Mouse (Mus musculus) heart, postnatal 4 days (tissue): ENCODE results near the gene Vav2. TPM values are rescaled to one million over a fixed set of nuclear protein-coding genes. Genes with fewer than 3 reads are reported as not detected.

Source experiments
- DNase-seq: peaks from one replicate; pipeline ENCODE4 v3.0.0; 2021
- total RNA-seq, 2 experiments: library from RNA; stranded (reverse); gene quantifications; 2 replicates each; pipeline ENCODE4 v1.2.3; 2021

Vav2 gene
- total RNA-seq, 2 experiments from 2014 or later, result 13.3 to 14.8 TPM

GRCm38 (mm10) chr2:27408194-27408593 is 18.6 kb downstream of the Vav2 start:
- no peak for DNase-seq

DNA sequence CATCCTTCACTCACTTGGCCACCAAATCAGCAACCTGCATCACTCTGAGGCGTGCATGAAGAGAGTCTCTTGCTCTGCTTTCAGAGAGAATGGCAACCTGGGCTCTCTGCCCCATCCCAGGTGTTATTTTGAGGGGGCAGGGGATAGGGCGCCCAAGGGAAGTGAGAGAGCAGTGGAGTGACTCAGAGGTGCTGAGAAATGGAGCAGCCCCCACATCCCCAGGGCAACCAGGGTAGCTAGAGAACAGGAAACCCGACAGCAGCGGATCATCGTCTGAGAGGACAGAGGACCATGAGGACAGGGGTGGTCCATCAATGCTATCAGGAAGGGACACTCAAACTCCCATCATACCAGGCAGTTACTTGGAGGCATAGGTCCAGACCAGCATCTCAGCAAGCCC is 19.9 kb downstream of the Vav2 start:
- no peak for DNase-seq

GRCm38 (mm10) chr2:27405094-27405884 is 21.5 kb downstream of the Vav2 start:
- DNase-seq, result no peak

DNA sequence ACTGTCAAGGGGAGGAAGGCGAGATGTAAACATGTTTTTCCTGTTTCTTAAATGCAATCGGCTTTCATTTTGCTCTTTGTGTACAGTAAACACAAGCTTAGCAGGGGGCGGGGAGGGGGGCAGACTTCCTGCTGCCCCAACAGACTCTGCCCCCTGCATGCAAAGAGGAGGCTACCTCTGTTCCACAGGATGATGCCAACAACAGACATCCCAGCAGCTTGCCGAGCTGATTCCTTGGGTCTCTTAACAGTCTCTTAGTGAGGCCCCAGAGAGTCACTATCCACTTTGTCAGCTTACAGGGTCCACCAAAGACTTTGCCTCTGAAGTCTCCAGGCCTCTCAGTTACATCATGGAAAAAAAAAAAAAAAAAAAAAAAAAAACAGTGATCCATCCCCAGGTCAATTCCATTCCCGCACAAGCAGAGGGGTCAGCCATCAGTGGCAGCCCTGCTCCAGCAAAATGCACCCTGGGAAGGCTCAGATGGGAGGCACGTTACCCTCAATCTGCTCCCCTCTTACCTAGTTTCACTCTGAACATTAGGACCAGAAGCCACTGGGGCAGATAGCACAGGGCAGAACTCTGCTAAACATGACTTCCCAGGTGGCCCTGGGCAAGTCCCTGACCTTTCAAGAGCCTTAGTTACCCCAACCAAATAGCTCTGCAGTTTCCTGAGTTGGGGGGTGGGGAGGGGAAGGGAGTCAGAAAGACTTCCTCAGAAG is 22.3 kb downstream of the Vav2 start:
- DNase-seq, result no peak

DNA sequence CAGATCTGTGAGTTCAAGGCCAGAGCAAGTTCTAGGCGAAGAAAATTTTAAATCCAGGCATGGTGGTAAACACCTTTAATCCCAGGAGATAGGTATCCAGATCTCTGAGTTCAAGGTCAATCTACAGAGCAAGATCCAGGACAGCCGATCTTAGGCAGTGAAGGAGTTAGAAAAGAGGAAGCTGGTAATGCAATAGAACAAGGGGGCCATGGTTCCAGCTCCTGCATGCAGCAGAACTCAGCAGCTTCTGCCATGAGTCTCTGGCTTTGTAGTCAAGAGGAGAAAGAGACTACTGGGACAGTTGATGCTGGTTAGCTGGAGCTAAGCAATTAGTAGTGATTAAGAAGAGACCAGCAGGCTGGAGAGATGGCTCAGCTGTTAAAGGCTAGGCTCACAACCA is 25.3 kb downstream of the Vav2 start:
- no peak for DNase-seq

- no peak for DNase-seq
These were observed 26.8 kb downstream of the Vav2 start for GRCm38 (mm10) chr2:27400083-27400482.

DNA sequence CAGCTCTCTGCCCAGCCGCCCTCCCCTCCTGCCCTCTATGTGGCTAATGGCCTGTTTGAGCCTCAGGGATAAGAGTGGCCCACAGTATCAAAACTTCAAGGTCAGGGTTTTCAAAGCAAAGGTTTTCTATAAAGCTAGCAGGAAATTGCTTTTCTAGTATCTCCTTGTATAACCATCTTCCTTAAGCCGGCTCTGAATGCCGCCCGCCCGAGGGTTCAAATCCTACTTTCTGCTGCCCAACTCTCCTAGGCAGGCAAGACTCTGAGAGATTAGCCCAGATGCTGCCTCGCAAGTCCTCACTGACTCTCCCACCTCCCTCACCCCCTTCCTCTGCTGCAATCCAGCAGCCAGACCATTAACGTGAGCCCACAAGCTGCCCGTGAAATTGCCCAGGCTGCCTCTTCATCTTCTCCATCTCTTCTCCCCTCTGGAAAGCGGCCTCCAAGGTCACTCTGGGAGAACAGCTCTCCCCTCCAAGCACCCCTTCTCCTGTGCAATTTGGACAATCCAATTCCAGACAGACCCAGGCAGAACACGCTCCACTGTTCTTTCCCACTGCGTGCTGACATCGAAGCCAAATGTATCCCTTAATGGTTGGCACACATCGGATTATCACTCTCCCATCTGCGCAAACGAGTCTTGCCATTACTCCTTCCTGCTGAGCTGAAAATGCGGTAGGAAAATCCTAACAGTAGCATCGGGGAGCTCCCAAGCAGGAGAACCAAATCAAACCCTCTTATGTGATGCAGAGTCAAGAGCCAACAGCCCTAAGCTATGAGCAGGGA is 30.0 kb downstream of the Vav2 start:
- DNase-seq, result no peak

- DNase-seq, result no peak
These were observed 32.5 kb downstream of the Vav2 start for GRCm38 (mm10) chr2:27394158-27394832.

DNA sequence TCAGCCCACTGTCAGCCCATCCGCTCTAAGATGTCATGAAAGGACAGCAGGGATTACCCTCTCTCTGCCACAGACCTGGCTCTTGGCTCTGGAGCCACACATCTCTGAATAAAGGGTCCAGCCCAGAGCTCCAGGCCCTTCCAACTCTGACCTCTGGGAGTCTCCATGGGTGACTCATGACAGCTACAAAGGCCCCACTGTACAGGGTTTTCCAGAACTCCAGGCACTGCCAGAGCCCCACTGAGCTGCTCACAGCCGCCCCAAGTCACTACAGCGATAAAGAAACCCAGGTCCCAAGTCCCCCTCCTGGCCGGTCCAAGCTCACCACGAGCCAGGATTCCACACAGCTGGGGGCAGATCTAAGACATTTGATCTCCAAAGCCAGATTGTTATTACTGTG is 34.6 kb downstream of the Vav2 start:
- peak; percentile 45 for DNase-seq

DNA sequence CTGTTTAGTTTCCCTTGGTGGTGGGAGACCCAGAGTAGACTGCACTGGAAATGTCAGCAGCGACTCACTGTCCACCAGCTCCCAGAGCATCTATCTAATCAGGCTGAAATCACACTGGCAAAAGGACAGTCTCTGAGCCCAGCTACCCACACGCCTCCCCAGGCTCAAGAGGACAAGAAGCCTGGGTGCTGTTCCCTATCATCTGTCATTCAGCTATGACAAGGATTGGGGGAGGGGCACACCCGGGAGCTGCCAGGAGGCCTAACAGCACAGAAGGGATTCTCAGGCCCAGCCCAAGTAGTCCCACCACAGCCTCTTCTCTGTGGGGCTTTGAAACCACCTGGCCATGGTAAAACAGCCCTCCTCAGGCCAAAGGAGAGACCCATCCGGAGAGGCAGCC is 36.1 kb downstream of the Vav2 start:
- peak; percentile 61 for DNase-seq

- DNase-seq, result no peak
These were observed 36.5 kb downstream of the Vav2 start for GRCm38 (mm10) chr2:27390325-27390724.

GRCm38 (mm10) chr2:27389272-27390162 is 37.3 kb downstream of the Vav2 start:
- DNase-seq, result no peak

DNA sequence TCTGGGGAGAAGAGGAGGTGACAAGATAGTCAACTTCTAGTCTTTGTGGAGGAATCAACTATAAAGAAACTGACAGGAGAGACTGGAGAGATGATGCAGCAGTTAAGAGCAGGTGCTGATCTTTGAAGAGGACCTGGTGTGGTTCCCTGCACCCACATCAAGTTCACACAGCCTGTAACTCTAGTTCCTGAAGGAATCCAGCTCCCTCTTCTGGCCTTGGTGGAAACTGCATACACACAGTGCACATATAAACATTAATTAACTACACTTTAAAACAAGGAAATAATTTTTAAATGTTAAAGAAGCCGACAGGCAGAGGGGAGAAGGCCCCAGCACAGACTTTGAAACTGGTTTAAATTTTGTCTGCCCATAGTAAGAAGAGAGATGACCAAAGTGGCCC is 39.6 kb downstream of the Vav2 start:
- no peak for DNase-seq

DNA sequence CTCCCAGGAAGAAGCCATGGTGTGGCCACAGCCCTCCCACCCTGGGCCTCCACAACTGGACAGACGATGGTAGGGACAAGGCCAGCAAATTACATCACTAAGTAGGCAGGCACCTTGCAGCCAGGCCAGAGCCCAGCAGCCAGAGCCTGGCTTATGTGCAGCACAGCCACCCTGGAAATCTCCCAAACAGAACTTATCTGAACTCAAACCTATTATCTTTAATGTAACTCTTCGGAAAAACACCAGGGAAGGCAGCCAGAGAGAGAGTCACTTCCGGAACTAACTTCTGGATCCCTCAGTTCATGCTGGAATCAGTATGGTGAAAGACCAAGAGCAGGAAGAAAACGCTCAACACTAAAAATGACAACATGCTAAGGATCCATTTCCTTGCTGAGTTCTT is 45.1 kb downstream of the Vav2 start:
- peak; percentile 50 for DNase-seq

DNA sequence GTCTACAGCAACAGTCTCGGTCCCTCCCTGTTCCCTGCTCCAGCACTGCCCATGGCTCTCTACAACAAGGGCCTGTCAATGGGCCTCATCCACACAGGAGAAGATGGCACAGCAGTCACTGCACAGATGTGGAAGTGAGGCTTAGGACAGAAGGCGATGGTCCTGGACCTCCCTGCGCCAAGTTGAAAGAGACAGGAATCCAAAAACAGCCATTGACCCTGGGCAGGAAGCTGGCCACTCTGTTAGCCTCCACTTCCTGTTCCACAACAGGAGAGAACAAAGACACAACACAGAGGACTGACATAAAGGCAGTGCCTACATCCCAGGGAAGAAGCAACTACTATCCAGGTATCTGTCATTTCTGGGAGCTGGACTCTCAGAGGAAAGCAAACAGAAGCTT is 45.6 kb downstream of the Vav2 start:
- DNase-seq, result no peak

- no peak for DNase-seq
These were observed 49.0 kb downstream of the Vav2 start for GRCm38 (mm10) chr2:27377876-27378275.

DNA sequence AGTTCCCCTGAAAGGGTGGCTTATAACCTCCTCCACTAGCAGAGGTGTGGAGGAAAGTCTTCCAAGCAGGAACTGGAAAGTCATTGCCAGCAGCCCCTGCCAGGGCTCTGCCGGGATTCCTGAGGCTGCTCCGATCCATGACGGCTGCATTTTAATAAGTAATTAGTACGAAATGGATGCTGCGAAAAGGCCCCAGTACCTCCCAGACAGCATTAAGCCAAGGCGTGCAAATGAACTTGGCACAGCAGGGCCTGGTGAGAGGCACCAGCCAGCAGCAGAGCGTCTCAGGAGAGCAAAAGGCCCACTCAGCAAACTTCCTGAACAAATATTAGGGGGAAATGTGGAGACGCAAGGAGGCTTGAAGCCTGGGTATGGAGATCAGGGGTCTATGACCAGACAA is 49.7 kb downstream of the Vav2 start:
- DNase-seq, result no peak

DNA sequence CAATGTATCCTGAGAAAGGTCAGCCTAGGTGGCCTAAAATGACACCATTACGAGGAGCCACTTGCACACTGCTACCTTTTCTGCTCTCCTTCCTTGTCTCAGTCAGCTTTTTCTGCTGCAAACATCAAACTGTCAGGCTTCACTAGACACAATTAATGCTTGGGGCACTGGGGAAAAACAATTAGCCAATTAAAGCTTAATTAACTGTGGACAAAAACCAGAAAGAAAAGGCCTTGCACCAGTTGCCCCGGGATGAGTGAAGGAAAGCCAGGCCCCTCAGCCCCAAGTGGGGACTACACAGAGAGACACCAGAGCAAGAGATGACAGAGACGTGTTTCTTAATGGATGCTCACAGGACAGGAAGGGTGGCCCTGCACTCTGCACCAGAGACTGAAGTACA is 51.7 kb downstream of the Vav2 start:
- DNase-seq, result no peak

GRCm38 (mm10) chr2:27373349-27373748 is 53.5 kb downstream of the Vav2 start:
- peak; percentile 59 for DNase-seq

GRCm38 (mm10) chr2:27371450-27371849 is 55.4 kb downstream of the Vav2 start:
- no peak for DNase-seq

- no peak for DNase-seq
These were observed 57.9 kb downstream of the Vav2 start for GRCm38 (mm10) chr2:27368980-27369379.

GRCm38 (mm10) chr2:27365296-27365695 is 61.5 kb downstream of the Vav2 start:
- no peak for DNase-seq
